Mouse (Mus musculus): Measurements from ENCODE around the gene Ggps1. TPM values are rescaled to one million over a fixed set of nuclear protein-coding genes. Genes with fewer than 3 reads are reported as not detected.

Gene Ggps1
- total RNA-seq, 1 experiment: 34.4 TPM

DNA sequence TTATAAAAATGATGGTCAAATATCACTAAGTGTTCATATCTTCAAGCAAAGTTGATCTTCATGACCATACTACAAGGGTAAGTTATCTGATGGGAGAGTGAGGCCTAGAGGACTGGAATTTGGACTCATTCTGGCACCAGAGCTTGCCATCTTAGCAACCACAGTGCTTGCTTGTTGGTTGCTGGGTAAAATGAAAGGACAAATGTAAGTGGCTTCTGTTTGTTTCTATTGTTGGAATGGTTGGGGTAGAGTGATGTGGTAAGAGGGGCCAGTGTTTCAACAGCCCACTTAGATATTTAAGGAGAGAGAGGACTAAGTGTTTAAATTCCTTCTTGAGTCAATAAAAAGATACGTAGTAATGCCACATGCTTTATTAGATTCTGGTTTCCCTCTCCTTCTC, 25.4 kb upstream of the Ggps1 start:
- in situ Hi-C loops (cut with MboI; ENCODE audit: low sequenced_read_pairs in 2 of 2, unreplicated experiment in 2 of 2): no loop called here
- H3K4me3 ChIP-seq (ENCODE audit: insufficient read depth in 1 of 2, low read depth in 1 of 2, low read length in 2 of 2, poor library complexity in 1 of 2, severe bottlenecking in 1 of 2): no peak overlapping the region
- no peaks in the 10 kb centered on the region for H3K4me1 ChIP-seq (ENCODE audit: control insufficient read depth in 2 of 2, insufficient read depth in 2 of 2, low read length in 2 of 2, poor library complexity in 1 of 2)
- no peak overlapping the region for H3K27ac ChIP-seq (ENCODE audit: insufficient read depth, low read depth, low read length, poor library complexity, severe bottlenecking)
- no peak for DNase-seq (ENCODE audit: low read depth, low spot score)
- no peaks in the 10 kb centered on the region for H3K9me3 ChIP-seq (ENCODE audit: control insufficient read depth, insufficient read depth, low read depth, low read length)
- no peaks in the 10 kb centered on the region for H3K36me3 ChIP-seq (ENCODE audit: control insufficient read depth, insufficient read depth, low read length, poor library complexity, severe bottlenecking)
- no peak overlapping the region for H3K9ac ChIP-seq (ENCODE audit: insufficient read depth, low read depth, low read length, poor library complexity, severe bottlenecking)
- TF ChIP-seq ZNF384 (IDR thresholded peaks at IDR 0.05; ENCODE audit: low read depth, low read length): no peak
- TF ChIP-seq MAFK (IDR thresholded peaks at IDR 0.05; ENCODE audit: insufficient read depth, low read depth, low read length): no peak
- TF ChIP-seq ZC3H11A (IDR thresholded peaks at IDR 0.05; ENCODE audit: borderline replicate concordance, low read depth, low read length): no peak
- no peak for TF ChIP-seq CHD2 (IDR thresholded peaks at IDR 0.05; ENCODE audit: low read depth, low read length)
- TF ChIP-seq HCFC1 (IDR thresholded peaks at IDR 0.05; ENCODE audit: borderline replicate concordance, insufficient read depth, low read length): no peak

GRCm38 (mm10) chr13:14075326-14075725, 12.0 kb upstream of the Ggps1 start:
- no peaks in the 10 kb centered on the region for H3K36me3 ChIP-seq (ENCODE audit: control insufficient read depth, insufficient read depth, low read length, poor library complexity, severe bottlenecking)

DNA sequence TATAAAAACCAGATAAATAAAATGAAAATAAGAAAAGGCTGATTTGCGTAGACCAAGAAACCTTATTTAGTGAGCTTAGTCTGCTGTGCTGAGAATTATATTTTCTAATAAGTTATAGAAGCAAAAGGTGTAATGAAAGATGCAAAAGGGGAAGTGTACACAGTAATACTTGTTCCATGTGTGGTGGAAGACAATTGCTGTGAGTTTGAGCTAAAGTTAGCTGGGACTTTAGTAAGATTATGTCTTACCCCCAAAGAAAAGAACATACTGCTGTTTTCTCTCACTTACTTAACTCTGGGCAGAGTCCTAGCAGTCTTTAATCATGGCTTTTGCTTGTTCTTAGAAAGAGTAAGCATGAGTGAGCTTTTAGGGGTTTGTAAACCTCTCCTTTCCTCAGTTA, 11.1 kb upstream of the Ggps1 start:
- Histone ChIP-seq H3K4me3 (ENCODE audit: insufficient read depth in 1 of 2, low read depth in 1 of 2, low read length in 2 of 2, poor library complexity in 1 of 2, severe bottlenecking in 1 of 2) (no peak overlapping the region), H3K9me3 (ENCODE audit: control insufficient read depth, insufficient read depth, low read depth, low read length) (no peaks in the 10 kb centered on the region), H3K9ac (ENCODE audit: insufficient read depth, low read depth, low read length, poor library complexity, severe bottlenecking) (no peak overlapping the region), H3K27ac (ENCODE audit: insufficient read depth, low read depth, low read length, poor library complexity, severe bottlenecking) (no peak overlapping the region), H3K4me1 (ENCODE audit: control insufficient read depth in 2 of 2, insufficient read depth in 2 of 2, low read length in 2 of 2, poor library complexity in 1 of 2) (peaks cover 0 to 2% of the 10 kb centered on the region in 2 experiments; a peak in 1 of 4 replicates), H3K36me3 (ENCODE audit: control insufficient read depth, insufficient read depth, low read length, poor library complexity, severe bottlenecking) (no peaks in the 10 kb centered on the region)
- TF ChIP-seq CHD2 (IDR thresholded peaks at IDR 0.05; ENCODE audit: low read depth, low read length): no peak
- TF ChIP-seq MAFK (IDR thresholded peaks at IDR 0.05; ENCODE audit: insufficient read depth, low read depth, low read length): no peak
- no peak for TF ChIP-seq ZNF384 (IDR thresholded peaks at IDR 0.05; ENCODE audit: low read depth, low read length)
- TF ChIP-seq ZC3H11A (IDR thresholded peaks at IDR 0.05; ENCODE audit: borderline replicate concordance, low read depth, low read length): no peak
- no peak for TF ChIP-seq HCFC1 (IDR thresholded peaks at IDR 0.05; ENCODE audit: borderline replicate concordance, insufficient read depth, low read length)
- DNase-seq (ENCODE audit: low read depth, low spot score): no peak
- in situ Hi-C loops (cut with MboI; ENCODE audit: low sequenced_read_pairs in 2 of 2, unreplicated experiment in 2 of 2): no loop called here

More at GRCm38 (mm10) chr13:14075326-14075725, 12.0 kb upstream of the Ggps1 start:
- Histone ChIP-seq H3K9ac (ENCODE audit: insufficient read depth, low read depth, low read length, poor library complexity, severe bottlenecking) (no peak overlapping the region), H3K9me3 (ENCODE audit: control insufficient read depth, insufficient read depth, low read depth, low read length) (no peaks in the 10 kb centered on the region), H3K4me3 (ENCODE audit: insufficient read depth in 1 of 2, low read depth in 1 of 2, low read length in 2 of 2, poor library complexity in 1 of 2, severe bottlenecking in 1 of 2) (no peak overlapping the region), H3K4me1 (ENCODE audit: control insufficient read depth in 2 of 2, insufficient read depth in 2 of 2, low read length in 2 of 2, poor library complexity in 1 of 2) (peaks cover 0 to 4% of the 10 kb centered on the region in 2 experiments; a peak in 2 of 4 replicates), H3K27ac (ENCODE audit: insufficient read depth, low read depth, low read length, poor library complexity, severe bottlenecking) (no peak overlapping the region)
- no peak for DNase-seq (ENCODE audit: low read depth, low spot score)
- in situ Hi-C loops (cut with MboI; ENCODE audit: low sequenced_read_pairs in 2 of 2, unreplicated experiment in 2 of 2): no loop called here
- TF ChIP-seq MAFK (IDR thresholded peaks at IDR 0.05; ENCODE audit: insufficient read depth, low read depth, low read length): peak; percentile 85
- no peak for TF ChIP-seq HCFC1 (IDR thresholded peaks at IDR 0.05; ENCODE audit: borderline replicate concordance, insufficient read depth, low read length)
- no peak for TF ChIP-seq ZC3H11A (IDR thresholded peaks at IDR 0.05; ENCODE audit: borderline replicate concordance, low read depth, low read length)
- TF ChIP-seq ZNF384 (IDR thresholded peaks at IDR 0.05; ENCODE audit: low read depth, low read length): no peak
- TF ChIP-seq CHD2 (IDR thresholded peaks at IDR 0.05; ENCODE audit: low read depth, low read length): no peak

DNA sequence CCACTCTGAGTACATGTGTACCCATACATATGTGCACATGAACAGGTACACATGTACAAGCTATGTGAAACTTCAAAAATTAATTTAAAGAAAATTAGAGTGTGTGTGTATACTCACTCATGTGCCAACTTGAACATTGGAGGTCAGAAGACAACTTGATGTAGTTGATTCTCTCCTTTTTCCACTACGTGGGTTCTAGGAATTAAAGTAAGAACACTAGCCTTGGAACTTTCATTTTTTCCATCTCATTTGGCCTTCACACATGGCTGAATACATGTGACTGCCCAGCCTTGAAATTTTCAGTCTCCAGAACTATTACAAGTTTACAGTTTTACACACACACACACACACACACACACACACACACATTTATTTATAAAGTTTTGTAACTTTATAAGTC, 6.0 kb upstream of the Ggps1 start:
- H3K4me3 ChIP-seq (ENCODE audit: insufficient read depth in 1 of 2, low read depth in 1 of 2, low read length in 2 of 2, poor library complexity in 1 of 2, severe bottlenecking in 1 of 2): no peak overlapping the region
- TF ChIP-seq MAFK (IDR thresholded peaks at IDR 0.05; ENCODE audit: insufficient read depth, low read depth, low read length) (no peak), ZC3H11A (IDR thresholded peaks at IDR 0.05; ENCODE audit: borderline replicate concordance, low read depth, low read length) (no peak), CHD2 (IDR thresholded peaks at IDR 0.05; ENCODE audit: low read depth, low read length) (no peak), ZNF384 (IDR thresholded peaks at IDR 0.05; ENCODE audit: low read depth, low read length) (no peak), HCFC1 (IDR thresholded peaks at IDR 0.05; ENCODE audit: borderline replicate concordance, insufficient read depth, low read length) (no peak)
- no peak for DNase-seq (ENCODE audit: low read depth, low spot score)
- in situ Hi-C loops (cut with MboI; ENCODE audit: low sequenced_read_pairs in 2 of 2, unreplicated experiment in 2 of 2): no loop called here
- no peaks in the 10 kb centered on the region for H3K9me3 ChIP-seq (ENCODE audit: control insufficient read depth, insufficient read depth, low read depth, low read length)
- no peaks in the 10 kb centered on the region; the same call in 1 of the 2 replicates for H3K36me3 ChIP-seq (ENCODE audit: control insufficient read depth, insufficient read depth, low read length, poor library complexity, severe bottlenecking)
- H3K9ac ChIP-seq (ENCODE audit: insufficient read depth, low read depth, low read length, poor library complexity, severe bottlenecking): no peak overlapping the region
- H3K4me1 ChIP-seq (ENCODE audit: control insufficient read depth in 2 of 2, insufficient read depth in 2 of 2, low read length in 2 of 2, poor library complexity in 1 of 2): peaks cover 2% of the 10 kb centered on the region in 2 experiments; a peak in 2 of 4 replicates
- no peak overlapping the region for H3K27ac ChIP-seq (ENCODE audit: insufficient read depth, low read depth, low read length, poor library complexity, severe bottlenecking)

Data from ES-E14 (cell line).